Mouse (Mus musculus) hindbrain, postnatal 0 days (tissue): ENCODE results near the gene Trem3. TPM values are rescaled to one million over a fixed set of nuclear protein-coding genes. Genes with fewer than 3 reads are reported as not detected.

Source experiments
- ATAC-seq: fragments of 200-750 bp; cut with Nextera tagmentation; 2 replicates; pipeline ENCODE4 v1.8.0; 2017; ENCODE audit warnings: mild to moderate bottlenecking, moderate TSS enrichment, moderate library complexity
- DNase-seq: peaks from one replicate; pipeline ENCODE4 v3.0.0-alpha.2; 2015; ENCODE audit warnings: low spot score
- H3K27ac ChIP-seq: fragments of 300-500 bp; sonication (generic); 2 replicates; pipeline ENCODE4 v1.5.1; 2014; ENCODE audit warnings: mild to moderate bottlenecking
- H3K27me3 ChIP-seq: fragments of 300-500 bp; sonication (generic); 2 replicates; pipeline ENCODE4 v1.6.1; 2014; ENCODE audit warnings: low read length, mixed read lengths; ENCODE audit not compliant: insufficient read depth
- H3K36me3 ChIP-seq: fragments of 300-500 bp; sonication (generic); 2 replicates; pipeline ENCODE4 v1.6.1; 2014; ENCODE audit warnings: low read length, mixed read lengths; ENCODE audit not compliant: insufficient read depth
- H3K4me1 ChIP-seq: fragments of 300-500 bp; sonication (generic); 2 replicates; pipeline ENCODE4 v1.6.1; 2014; ENCODE audit warnings: antibody characterized with exemption, low read length, mixed read lengths; ENCODE audit not compliant: insufficient read depth
- H3K4me2 ChIP-seq: fragments of 300-500 bp; sonication (generic); 2 replicates; pipeline ENCODE4 v1.6.1; 2014; ENCODE audit warnings: low read depth, mild to moderate bottlenecking, low read length, moderate library complexity, mixed read lengths
- H3K4me3 ChIP-seq: fragments of 300-500 bp; sonication (generic); 2 replicates; pipeline ENCODE4 v1.5.1; 2014; ENCODE audit warnings: low read length
- H3K9ac ChIP-seq: fragments of 300-500 bp; sonication (generic); replicated peaks from 2 replicates; pipeline ENCODE4 v1.6.1; 2014; ENCODE audit warnings: mild to moderate bottlenecking, low read length, moderate library complexity, mixed read lengths
- H3K9me3 ChIP-seq: fragments of 300-500 bp; sonication (generic); 2 replicates; pipeline ENCODE4 v1.6.1; 2016; ENCODE audit warnings: low read length, mixed read lengths
- CTCF ChIP-seq: IDR thresholded peaks from 2 replicates; pipeline ENCODE4 v1.5.1; 2016; ENCODE audit warnings: antibody characterized with exemption, control low read depth, low read depth
- WGBS: fragments of 180-500 bp; shearing (Covaris S2); extraction: QIAGEN DNeasy Blood & Tissue Kit; methylation state at CpG from one replicate; pipeline ENCODE4 v1.1.7; 2014; 5-methylcytosine and 5-hydroxymethylcytosine counted together
- polyA plus RNA-seq: library from polyadenylated mRNA; unstranded; fragments of >200 nt; fragmentation: Nextera tagmentation; extraction: Ambion mirVana; gene quantifications from 2 replicates; pipeline ENCODE4 v1.2.1, GENCODE M21; 2015
- total RNA-seq: library from RNA; depleted of rRNA; stranded (reverse); fragments of >200 nt; gene quantifications from 2 replicates; pipeline ENCODE4 v1.2.3, GENCODE M21; 2014

The Trem3 gene
- total and polyA plus RNA-seq, 2 experiments from 2014 or later: not detected

DNA sequence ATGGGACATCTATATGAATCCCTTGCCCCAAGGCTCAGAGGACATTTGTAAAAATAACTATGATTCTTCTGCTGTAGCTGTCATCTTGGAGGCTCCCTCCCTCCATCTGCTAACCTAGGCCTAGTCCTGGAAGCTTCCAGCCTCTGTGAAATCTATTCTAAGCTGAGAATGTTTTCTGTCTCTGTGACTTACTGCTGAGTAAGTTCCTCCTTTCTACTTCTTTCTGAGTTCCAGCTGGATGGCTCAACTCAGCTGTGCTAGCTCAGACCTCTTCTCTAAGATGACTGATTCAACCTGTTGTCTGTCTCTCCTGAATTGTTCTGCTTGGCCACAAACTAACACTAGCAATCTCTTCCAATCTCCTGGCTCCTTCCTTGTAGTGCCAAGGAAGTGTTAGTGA lies 30.8 kb downstream of the Trem3 start:
- H3K9ac ChIP-seq: no peak overlapping the region
- H3K4me2 ChIP-seq: no peak overlapping the region
- H3K27ac ChIP-seq: no peak overlapping the region
- H3K27me3 ChIP-seq: no peaks in the 10 kb centered on the region
- H3K9me3 ChIP-seq: no peaks in the 10 kb centered on the region
- H3K36me3 ChIP-seq: no peaks in the 10 kb centered on the region
- H3K4me3 ChIP-seq: no peak overlapping the region
- no peak for TF ChIP-seq CTCF
- ATAC-seq: no peak
- H3K4me1 ChIP-seq: no peaks in the 10 kb centered on the region
- DNase-seq: no peak

DNA sequence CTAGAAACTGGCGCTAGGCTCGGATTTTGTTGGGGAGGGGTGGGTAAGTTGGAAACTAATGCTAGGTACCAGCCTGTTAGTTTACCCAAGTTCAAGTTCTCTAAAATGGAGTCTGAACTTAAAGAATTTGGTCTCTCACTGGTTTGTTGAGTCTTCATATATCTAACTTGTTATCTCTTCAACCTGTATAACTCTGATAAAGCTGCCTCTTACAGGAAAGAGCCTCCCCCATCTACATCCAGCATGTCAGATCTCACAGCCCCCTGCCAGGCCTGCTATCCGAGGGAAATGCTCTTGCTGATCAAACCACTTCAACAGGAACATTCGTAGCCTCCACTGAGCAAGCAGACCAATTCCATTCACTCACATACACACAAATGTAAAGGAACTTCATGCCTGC lies 31.4 kb downstream of the Trem3 start:
- Histone ChIP-seq H3K4me1 (no peaks in the 10 kb centered on the region), H3K27ac (no peak overlapping the region), H3K9me3 (no peaks in the 10 kb centered on the region), H3K27me3 (no peaks in the 10 kb centered on the region), H3K4me3 (no peak overlapping the region), H3K36me3 (no peaks in the 10 kb centered on the region), H3K9ac (no peak overlapping the region), H3K4me2 (no peak overlapping the region)
- no peak for DNase-seq
- TF ChIP-seq CTCF: no peak
- 83% methylated on average over 4 of the region's 4 CpGs for WGBS
- ATAC-seq: no peak

GRCm38 (mm10) chr17:48280943-48281738 lies 33.6 kb downstream of the Trem3 start:
- H3K4me3 ChIP-seq: 0 out of 2 replicates have a peak overlapping the region, but pooled peaks have one; percentile 9
- no peaks in the 10 kb centered on the region for H3K9me3 ChIP-seq
- TF ChIP-seq CTCF: no peak
- no peak for DNase-seq
- 0 out of 2 replicates have a peak overlapping the region, but pooled peaks have one; percentile 6 for H3K9ac ChIP-seq
- no peaks in the 10 kb centered on the region for H3K27me3 ChIP-seq
- no peaks in the 10 kb centered on the region for H3K36me3 ChIP-seq
- WGBS: 25% methylated on average over 18 of the region's 18 CpGs
- peak overlapping the region; percentile 52 for H3K4me2 ChIP-seq
- ATAC-seq: peak; percentile 45; the same call in 1 of the 2 replicates
- no peak overlapping the region for H3K27ac ChIP-seq
- no peaks in the 10 kb centered on the region for H3K4me1 ChIP-seq

DNA sequence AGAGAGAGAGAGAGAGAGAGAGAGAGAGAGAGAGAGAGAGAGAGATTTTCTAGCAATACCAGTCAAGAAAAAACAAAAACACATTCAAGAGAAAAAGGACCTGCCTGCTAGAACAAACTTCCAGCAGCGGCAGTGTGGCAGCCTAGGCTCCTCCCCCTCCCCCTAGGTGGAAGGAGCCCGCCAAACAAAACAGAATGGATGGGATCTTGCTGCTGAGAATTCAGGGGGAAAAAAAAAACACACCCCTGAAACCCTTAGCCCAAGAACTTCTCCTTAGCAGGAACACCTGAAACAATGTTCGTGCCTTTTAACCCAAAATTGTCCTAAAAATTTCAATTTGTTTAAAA lies 34.1 kb downstream of the Trem3 start:
- TF ChIP-seq CTCF: no peak
- H3K9me3 ChIP-seq: no peaks in the 10 kb centered on the region
- H3K4me1 ChIP-seq: no peaks in the 10 kb centered on the region
- H3K27ac ChIP-seq: no peak overlapping the region
- DNase-seq (peak; percentile 53), ATAC-seq (no peak)
- no peaks in the 10 kb centered on the region for H3K36me3 ChIP-seq
- H3K9ac ChIP-seq: 0 out of 2 replicates have a peak overlapping the region, but pooled peaks have one; percentile 6
- 9% methylated on average over 3 of the region's 3 CpGs for WGBS
- H3K4me2 ChIP-seq: peak overlapping the region; percentile 52
- H3K27me3 ChIP-seq: no peaks in the 10 kb centered on the region
- H3K4me3 ChIP-seq: 0 out of 2 replicates have a peak overlapping the region, but pooled peaks have one; percentile 9

- WGBS: 67% methylated on average over 1 of the region's 1 CpGs
- no peak for ATAC-seq
- no peaks in the 10 kb centered on the region for H3K27me3 ChIP-seq
Measured at GRCm38 (mm10) chr17:48286765-48287164, 39.2 kb downstream of the Trem3 start.

GRCm38 (mm10) chr17:48287276-48287675 lies 39.7 kb downstream of the Trem3 start:
- no peaks in the 10 kb centered on the region for H3K4me1 ChIP-seq
- H3K4me2 ChIP-seq: no peak overlapping the region
- DNase-seq: no peak
- 65% methylated on average over 2 of the region's 2 CpGs for WGBS
- no peak overlapping the region for H3K9ac ChIP-seq
- H3K4me3 ChIP-seq: no peak overlapping the region
- H3K27me3 ChIP-seq: no peaks in the 10 kb centered on the region
- no peak overlapping the region for H3K27ac ChIP-seq
- no peaks in the 10 kb centered on the region for H3K36me3 ChIP-seq
- H3K9me3 ChIP-seq: no peaks in the 10 kb centered on the region
- ATAC-seq: no peak
- peak; percentile 27 for TF ChIP-seq CTCF

More at GRCm38 (mm10) chr17:48286765-48287164, 39.2 kb downstream of the Trem3 start:
- H3K9ac ChIP-seq: no peak overlapping the region
- DNase-seq: no peak
- no peak overlapping the region for H3K4me3 ChIP-seq
- H3K27ac ChIP-seq: no peak overlapping the region
- no peaks in the 10 kb centered on the region for H3K4me1 ChIP-seq
- no peaks in the 10 kb centered on the region for H3K9me3 ChIP-seq
- H3K4me2 ChIP-seq: no peak overlapping the region
- no peak for TF ChIP-seq CTCF
- no peaks in the 10 kb centered on the region for H3K36me3 ChIP-seq
